Mouse (Mus musculus): Measurements from ENCODE around the gene Gm35315. TPM values are rescaled to one million over a fixed set of nuclear protein-coding genes. Genes with fewer than 3 reads are reported as not detected.

The Gm35315 gene
- polyA plus RNA-seq, 1 experiment from 2014 or later, result 0.45 TPM

- Histone ChIP-seq H3K9ac (ENCODE audit: low read length) (peak within 1 kb of the TSS; percentile 89), H3K4me1 (replicated peaks; ENCODE audit: control insufficient read depth, insufficient read depth) (no peaks in the 10 kb centered on the region), H3K4me2 (replicated peaks; ENCODE audit: low read depth) (peak within 1 kb of the TSS; percentile 75), H3K27me3 (ENCODE audit: control insufficient read depth, insufficient read depth, low read length) (no peaks in the 10 kb centered on the region), H3K4me3 (ENCODE audit: low read depth, low read length) (peak within 1 kb of the TSS; percentile 81), H3K9me3 (ENCODE audit: control insufficient read depth, low read length) (0 out of 2 replicates have a peak, but pooled peaks cover 4% of the 10 kb centered on the region), H3K27ac (replicated peaks) (peak within 1 kb of the TSS; percentile 100), H3K36me3 (ENCODE audit: control insufficient read depth, insufficient read depth, low read length) (peaks cover 30% of the 10 kb centered on the region)
- DNase-seq (ENCODE audit: low spot score) (peak; percentile 97), ATAC-seq (ENCODE audit: low FRiP score, low TSS enrichment) (peak; percentile 95)
- no peak for TF ChIP-seq CTCF (IDR thresholded peaks at IDR 0.05; ENCODE audit: low read depth)
- no peak for TF ChIP-seq EP300 (optimal IDR thresholded peaks at IDR 0.05)
- under 1% methylated on average over 70 of the region's 71 CpGs for WGBS
Observed at GRCm38 (mm10) chr5:110107581-110108304, 13.5 kb upstream of the Gm35315 start, which contains the start of gene Gtpbp6. TSS of gene Gtpbp6 (minus strand) at chr5:110108197.

GRCm38 (mm10) chr5:110106901-110107564 is 12.8 kb upstream of the Gm35315 start:
- no peaks in the 10 kb centered on the region for H3K4me1 ChIP-seq (replicated peaks; ENCODE audit: control insufficient read depth, insufficient read depth)

DNA sequence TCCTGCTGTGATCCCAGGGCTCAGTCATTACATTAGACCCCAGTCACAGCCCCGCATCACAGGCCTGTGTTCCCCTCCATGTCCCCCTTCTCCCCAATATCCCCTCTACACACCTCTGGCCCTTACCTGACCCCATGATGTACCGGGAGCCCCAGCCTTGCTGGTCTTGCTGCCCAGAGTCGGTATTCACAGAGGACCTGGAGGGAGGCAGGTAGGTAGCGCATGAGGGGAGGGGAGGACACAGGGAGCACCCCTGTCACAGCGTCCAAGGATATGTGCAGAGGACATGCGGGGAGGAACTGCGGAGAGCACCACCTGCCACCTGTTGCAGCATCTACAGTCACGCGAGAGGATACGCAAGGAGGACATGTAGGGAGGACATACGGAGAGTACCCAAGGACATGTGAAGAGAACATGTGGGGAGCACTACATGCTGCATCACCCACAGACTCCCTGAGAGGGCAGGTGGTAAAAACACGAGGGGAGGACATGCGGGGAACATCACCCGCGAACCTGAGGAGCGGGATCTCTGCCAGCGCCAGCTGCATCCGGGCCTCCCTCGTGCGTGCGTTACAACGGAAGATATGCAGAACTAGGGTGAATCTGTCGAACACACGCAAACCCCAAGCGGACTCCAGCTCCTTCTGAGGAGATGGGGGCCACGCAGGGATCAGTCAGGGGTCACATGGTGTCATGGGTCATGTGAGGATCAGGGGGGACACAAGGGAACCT is 12.1 kb upstream of the Gm35315 start:
- Histone ChIP-seq H3K9ac (ENCODE audit: low read length) (peak overlapping the region; percentile 89; the same call in 1 of the 2 replicates), H3K4me1 (replicated peaks; ENCODE audit: control insufficient read depth, insufficient read depth) (peaks cover 4% of the 10 kb centered on the region), H3K27ac (replicated peaks) (peak overlapping the region; percentile 100; the same call in 1 of the 2 replicates), H3K27me3 (ENCODE audit: control insufficient read depth, insufficient read depth, low read length) (no peaks in the 10 kb centered on the region), H3K36me3 (ENCODE audit: control insufficient read depth, insufficient read depth, low read length) (peaks cover 30% of the 10 kb centered on the region), H3K9me3 (ENCODE audit: control insufficient read depth, low read length) (0 out of 2 replicates have a peak, but pooled peaks cover 4% of the 10 kb centered on the region), H3K4me3 (ENCODE audit: low read depth, low read length) (peak overlapping the region; percentile 81; the same call in 1 of the 2 replicates), H3K4me2 (replicated peaks; ENCODE audit: low read depth) (peak overlapping the region; percentile 75)
- ATAC-seq (ENCODE audit: low FRiP score, low TSS enrichment), result no peak
- peak; percentile 18 for DNase-seq (ENCODE audit: low spot score)
- 95% methylated on average over 26 of the region's 26 CpGs for WGBS
- no peak for TF ChIP-seq CTCF (IDR thresholded peaks at IDR 0.05; ENCODE audit: low read depth)
- no peak for TF ChIP-seq EP300 (optimal IDR thresholded peaks at IDR 0.05)

More at GRCm38 (mm10) chr5:110106901-110107564, 12.8 kb upstream of the Gm35315 start:
- Histone ChIP-seq H3K9ac (ENCODE audit: low read length) (peak overlapping the region; percentile 89), H3K9me3 (ENCODE audit: control insufficient read depth, low read length) (0 out of 2 replicates have a peak, but pooled peaks cover 4% of the 10 kb centered on the region), H3K36me3 (ENCODE audit: control insufficient read depth, insufficient read depth, low read length) (peaks cover 30% of the 10 kb centered on the region), H3K27ac (replicated peaks) (peak overlapping the region; percentile 100), H3K4me3 (ENCODE audit: low read depth, low read length) (peak overlapping the region; percentile 81), H3K4me2 (replicated peaks; ENCODE audit: low read depth) (peak overlapping the region; percentile 75), H3K27me3 (ENCODE audit: control insufficient read depth, insufficient read depth, low read length) (no peaks in the 10 kb centered on the region)
- WGBS, result 17% methylated on average over 38 of the region's 41 CpGs
- ATAC-seq (ENCODE audit: low FRiP score, low TSS enrichment) (no peak; the same call in 1 of the 2 replicates), DNase-seq (ENCODE audit: low spot score) (no peak)
- TF ChIP-seq EP300 (optimal IDR thresholded peaks at IDR 0.05), result no peak
- 0 out of 2 replicates have a peak, but pooled peaks have one; percentile 1 for TF ChIP-seq CTCF (IDR thresholded peaks at IDR 0.05; ENCODE audit: low read depth)

GRCm38 (mm10) chr5:110104616-110105380 is 10.6 kb upstream of the Gm35315 start:
- Histone ChIP-seq H3K4me2 (replicated peaks; ENCODE audit: low read depth) (no peak overlapping the region), H3K27ac (replicated peaks) (no peak overlapping the region), H3K9ac (ENCODE audit: low read length) (no peak overlapping the region), H3K36me3 (ENCODE audit: control insufficient read depth, insufficient read depth, low read length) (peaks cover 30% of the 10 kb centered on the region), H3K27me3 (ENCODE audit: control insufficient read depth, insufficient read depth, low read length) (no peaks in the 10 kb centered on the region), H3K4me1 (replicated peaks; ENCODE audit: control insufficient read depth, insufficient read depth) (peaks cover 7% of the 10 kb centered on the region), H3K4me3 (ENCODE audit: low read depth, low read length) (no peak overlapping the region), H3K9me3 (ENCODE audit: control insufficient read depth, low read length) (0 out of 2 replicates have a peak, but pooled peaks cover 4% of the 10 kb centered on the region)
- ATAC-seq (ENCODE audit: low FRiP score, low TSS enrichment) (no peak), DNase-seq (ENCODE audit: low spot score) (peak; percentile 14)
- WGBS, result 96% methylated on average over 36 of the region's 36 CpGs
- no peak for TF ChIP-seq CTCF (IDR thresholded peaks at IDR 0.05; ENCODE audit: low read depth)
- no peak for TF ChIP-seq EP300 (optimal IDR thresholded peaks at IDR 0.05)

Data from stomach, postnatal 0 days (tissue).